ENCODE assay signal across 8 mouse cellular contexts in genomic region chr8:84569921-84570673, GRCm38 (mm10).
A peak's percentile ranks its signal among the peaks of the same experiment; 100 is the strongest.
DNase-seq lines count a peak whose midpoint lies in the region; ATAC-seq and TF ChIP-seq lines count a peak whose summit lies in the region.

No protein-coding gene starts in this region.

- peaks cover 6% of the 10 kb centered on the region; the same call in 1 of the 2 replicates for H3K4me1 ChIP-seq in hindbrain, embryonic 10.5 days (replicated peaks)
- H3K4me1 ChIP-seq in hindbrain, embryonic 12.5 days, result no peaks in the 10 kb centered on the region
- H3K4me1 ChIP-seq in ES-E14 (ENCODE audit: control insufficient read depth in 2 of 2, insufficient read depth in 2 of 2, low read length in 2 of 2, poor library complexity in 1 of 2), result peaks cover 1 to 16% of the 10 kb centered on the region in 2 experiments; a peak in 3 of 4 replicates
- peaks cover 16% of the 10 kb centered on the region; the same call in 1 of the 2 replicates for H3K4me1 ChIP-seq in liver, embryonic 13.5 days (replicated peaks)

- no peak overlapping the region for H3K27ac ChIP-seq in hindbrain, embryonic 10.5 days
- H3K27ac ChIP-seq in hindbrain, embryonic 12.5 days, result no peak overlapping the region
- H3K27ac ChIP-seq in ES-E14 (ENCODE audit: insufficient read depth, low read depth, low read length, poor library complexity, severe bottlenecking), result no peak overlapping the region
- no peak overlapping the region for H3K27ac ChIP-seq in liver, embryonic 13.5 days

- no peak overlapping the region for H3K4me2 ChIP-seq in hindbrain, embryonic 12.5 days (replicated peaks)
- H3K4me2 ChIP-seq in liver, embryonic 13.5 days, result peak overlapping the region; percentile 19; the same call in 1 of the 2 replicates

- ATAC-seq in hindbrain, embryonic 12.5 days (ENCODE audit: low FRiP score), result no peak
- no peak; the same call in 1 of the 2 replicates for ATAC-seq in liver, embryonic 13.5 days (ENCODE audit: low read depth)
- no peak for ATAC-seq in monocyte, adult 5-6 weeks (replicated peaks; ENCODE audit: insufficient number of reproducible peaks, low FRiP score, low TSS enrichment, poor library complexity, severe bottlenecking)

- DNase-seq in hindbrain, embryonic 10.5 days (ENCODE audit: low spot score), result peak; percentile 10
- DNase-seq in ES-E14 (ENCODE audit: low read depth, low spot score), result no peak
- peak; percentile 49 to 60 for DNase-seq in cerebellum, postnatal 14 days
- no peak for DNase-seq in liver, embryonic 13.5 days
- no peak for DNase-seq in layer of hippocampus, adult 9-11 months
- no peak for DNase-seq in kidney, postnatal 14 days

- no peak overlapping the region; the same call in 1 of the 2 replicates for H3K9ac ChIP-seq in hindbrain, embryonic 12.5 days
- peak overlapping the region; percentile 20; the same call in 1 of the 2 replicates for H3K9ac ChIP-seq in ES-E14 (ENCODE audit: insufficient read depth, low read depth, low read length, poor library complexity, severe bottlenecking)
- no peak overlapping the region for H3K9ac ChIP-seq in liver, embryonic 13.5 days

- H3K4me3 ChIP-seq in hindbrain, embryonic 10.5 days, result no peak overlapping the region
- H3K4me3 ChIP-seq in hindbrain, embryonic 12.5 days, result no peak overlapping the region
- no peak overlapping the region; a peak in 1 of 4 replicates for H3K4me3 ChIP-seq in ES-E14 (ENCODE audit: insufficient read depth in 1 of 2, low read depth in 1 of 2, low read length in 2 of 2, poor library complexity in 1 of 2, severe bottlenecking in 1 of 2)
- H3K4me3 ChIP-seq in liver, embryonic 13.5 days (replicated peaks), result no peak overlapping the region

- no peaks in the 10 kb centered on the region for H3K9me3 ChIP-seq in hindbrain, embryonic 10.5 days
- no peaks in the 10 kb centered on the region for H3K9me3 ChIP-seq in hindbrain, embryonic 12.5 days (replicated peaks)
- H3K9me3 ChIP-seq in ES-E14 (ENCODE audit: control insufficient read depth, insufficient read depth, low read depth, low read length), result no peaks in the 10 kb centered on the region
- H3K9me3 ChIP-seq in liver, embryonic 13.5 days (replicated peaks), result no peaks in the 10 kb centered on the region

- WGBS in hindbrain, embryonic 10.5 days, result 38% methylated on average over 25 of the region's 25 CpGs
- WGBS in hindbrain, embryonic 12.5 days, result 34% methylated on average over 25 of the region's 25 CpGs
- WGBS in liver, embryonic 13.5 days (ENCODE audit: insufficient replicate concordance), result 31% methylated on average over 25 of the region's 25 CpGs

- H3K27me3 ChIP-seq in hindbrain, embryonic 10.5 days (ENCODE audit: insufficient read depth, poor library complexity, severe bottlenecking), result no peaks in the 10 kb centered on the region; the same call in 1 of the 2 replicates
- no peaks in the 10 kb centered on the region for H3K27me3 ChIP-seq in hindbrain, embryonic 12.5 days
- peaks cover 38% of the 10 kb centered on the region for H3K27me3 ChIP-seq in liver, embryonic 13.5 days

- peaks cover 62% of the 10 kb centered on the region for H3K36me3 ChIP-seq in hindbrain, embryonic 10.5 days
- peaks cover 52% of the 10 kb centered on the region for H3K36me3 ChIP-seq in hindbrain, embryonic 12.5 days
- H3K36me3 ChIP-seq in ES-E14 (ENCODE audit: control insufficient read depth, insufficient read depth, low read length, poor library complexity, severe bottlenecking), result peaks cover 8% of the 10 kb centered on the region; the same call in 1 of the 2 replicates
- no peaks in the 10 kb centered on the region for H3K36me3 ChIP-seq in liver, embryonic 13.5 days

- in situ Hi-C loops in ES-E14 (cut with MboI; ENCODE audit: low sequenced_read_pairs in 2 of 2, unreplicated experiment in 2 of 2), result loop anchor here in 1 of 2 experiments (10.0 kb wide), 1 partner anchor 205 kb away; no protein-coding TSS in a partner anchor

TF ChIP-seq in ES-E14, 5 proteins besides CTCF, POLR2A, EP300 and RAD21:
- TF ChIP-seq HCFC1 (IDR thresholded peaks at IDR 0.05; ENCODE audit: borderline replicate concordance, insufficient read depth, low read length) (no peak), ZC3H11A (IDR thresholded peaks at IDR 0.05; ENCODE audit: borderline replicate concordance, low read depth, low read length) (no peak; the same call in 1 of the 2 replicates), ZNF384 (IDR thresholded peaks at IDR 0.05; ENCODE audit: low read depth, low read length) (no peak), CHD2 (IDR thresholded peaks at IDR 0.05; ENCODE audit: low read depth, low read length) (no peak), MAFK (IDR thresholded peaks at IDR 0.05; ENCODE audit: insufficient read depth, low read depth, low read length) (no peak)

Comparison
In these comparisons a context has a peak if more than half of its experiments do, and no peak if none do; other contexts are left out.
1. DNase-seq: peak in hindbrain, embryonic 10.5 days (single experiment) and cerebellum, postnatal 14 days (2 of 2); none in ES-E14 (single experiment), liver, embryonic 13.5 days (single experiment), layer of hippocampus, adult 9-11 months (single experiment) and kidney, postnatal 14 days (single experiment).